Mouse (Mus musculus) lung, postnatal 0 days (tissue): ENCODE measurements at regions not wholly inside any gene's neighbourhood (a gene's known extent, or its start where the extent isn't known, plus 50 kb on each side); places are given as distances from the start of the nearest gene placed in this dataset.

ENCODE experiments used
- CTCF ChIP-seq: IDR thresholded peaks from 2 replicates; pipeline ENCODE4 v1.5.1; 2016; ENCODE audit warnings: antibody characterized with exemption, mild to moderate bottlenecking
- EP300 ChIP-seq: IDR thresholded peaks from 2 replicates; pipeline ENCODE4 v1.6.1; 2016; ENCODE audit warnings: antibody characterized with exemption, mild to moderate bottlenecking, control low read depth

DNA sequence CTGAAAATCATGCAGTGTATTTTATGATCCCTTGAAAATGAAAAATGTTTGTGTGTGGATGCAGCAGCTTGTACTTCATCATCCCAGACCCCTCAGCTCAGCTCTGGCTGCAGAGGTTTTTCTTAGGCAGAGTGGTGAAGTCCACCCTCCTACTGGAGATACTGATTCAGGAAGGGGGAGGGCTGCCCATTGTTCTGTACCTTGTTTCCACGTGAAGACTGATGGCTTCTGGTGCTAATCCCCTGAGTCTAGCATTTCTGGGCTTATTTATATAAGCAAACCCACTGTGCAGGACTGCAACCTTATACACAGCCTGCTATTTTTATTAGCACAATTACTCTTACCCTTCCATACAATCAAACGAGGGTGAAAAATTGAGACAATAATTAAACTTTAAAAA is 708.6 kb downstream of the Hdgfl1 start:
- no peak for TF ChIP-seq CTCF
- no peak for TF ChIP-seq EP300
